Comparison of ENCODE assay signal across 17 mouse cellular contexts in genomic region chr1:190213175-190213574, GRCm38 (mm10). TPM values are rescaled to one million over a fixed set of nuclear protein-coding genes. Genes with fewer than 3 reads are reported as not detected.
DNase-seq lines count a peak whose midpoint lies in the region; TF ChIP-seq lines count a peak whose summit lies in the region.
"Had no signal": no experiment of that assay in that cellular context is flagged by ENCODE, and none has a peak within 500 bp of the region (broad histone marks: within the 10 kb centered on the region; RNA-seq: fewer than 3 reads in every experiment).

No protein-coding gene starts in this region.

- no peak for TF ChIP-seq POLR2A in brain, embryonic 14.5 days (IDR thresholded peaks at IDR 0.05; ENCODE audit: borderline replicate concordance, extremely low read depth, insufficient read depth, insufficient read length, poor library complexity, severe bottlenecking)

- H3K27ac ChIP-seq in embryonic facial prominence, embryonic 10.5 days (replicated peaks): no peak overlapping the region
- H3K27ac ChIP-seq: heart, embryonic 10.5 days; limb, embryonic 15.5 days; liver, embryonic 15.5 days; macrophage; midbrain, embryonic 12.5 days had no signal

- peak; percentile 7 to 26 for DNase-seq in left cerebral cortex, adult 18-20 months (ENCODE audit: low spot score in 2 of 2)
- DNase-seq in left cerebral cortex, postnatal 4 days: no peak
- peak; percentile 35 for DNase-seq in brain, embryonic 14.5 days (ENCODE audit: low read depth)
- DNase-seq in layer of hippocampus, adult 18-20 months (ENCODE audit: low spot score in 2 of 2): peak; percentile 47 to 79
- DNase-seq in left cerebral cortex, postnatal 36 days (ENCODE audit: low spot score in 2 of 2): peak; percentile 5 to 18
- DNase-seq in embryonic facial prominence, embryonic 10.5 days (ENCODE audit: low spot score): no peak
- no peak for DNase-seq in urinary bladder, postnatal 4 days (ENCODE audit: low spot score in 2 of 2)
- DNase-seq: cerebellum, adult 9-11 months; kidney, adult 8-10 months; kidney, postnatal 25 days; thymus, postnatal 14 days had no signal

- H3K9me3 ChIP-seq in embryonic facial prominence, embryonic 10.5 days: no peaks in the 10 kb centered on the region
- H3K9me3 ChIP-seq: limb, embryonic 15.5 days; liver, embryonic 15.5 days had no signal

- peaks cover 5% of the 10 kb centered on the region; the same call in 1 of the 2 replicates for H3K4me1 ChIP-seq in embryonic facial prominence, embryonic 10.5 days
- H3K4me1 ChIP-seq: limb, embryonic 15.5 days; liver, embryonic 15.5 days; midbrain, embryonic 12.5 days had no signal

- WGBS in embryonic facial prominence, embryonic 10.5 days: 93% methylated on average over 6 of the region's 6 CpGs

- H3K36me3 ChIP-seq in embryonic facial prominence, embryonic 10.5 days (replicated peaks): no peaks in the 10 kb centered on the region
- H3K36me3 ChIP-seq: heart, embryonic 10.5 days; limb, embryonic 15.5 days; liver, embryonic 15.5 days; midbrain, embryonic 12.5 days had no signal

- no peaks in the 10 kb centered on the region for H3K27me3 ChIP-seq in embryonic facial prominence, embryonic 10.5 days (replicated peaks; ENCODE audit: low read depth, poor library complexity, severe bottlenecking)
- H3K27me3 ChIP-seq: limb, embryonic 15.5 days; liver, embryonic 15.5 days; midbrain, embryonic 12.5 days had no signal

- intact Hi-C loops in left cerebral cortex, postnatal 4 days (cut with DNase I): no loop called here
- intact Hi-C loops in left cerebral cortex, postnatal 36 days (cut with DNase I): no loop called here

- no peak for TF ChIP-seq CTCF in brain, embryonic 14.5 days (IDR thresholded peaks at IDR 0.05; ENCODE audit: borderline replicate concordance, extremely low read depth, insufficient read depth, insufficient read length)

- no peak overlapping the region for H3K4me3 ChIP-seq in embryonic facial prominence, embryonic 10.5 days
- H3K4me3 ChIP-seq: heart, embryonic 10.5 days; limb, embryonic 15.5 days; liver, embryonic 15.5 days; midbrain, embryonic 12.5 days had no signal

RNA-seq across cellular contexts. Expression of gene Prox1, which starts 42.7 kb away (rescaled TPM):
- total RNA-seq in left cerebral cortex, adult 18-20 months (2021): 1 to 10 TPM; 8.5 to 9.0 TPM
- total RNA-seq in left cerebral cortex, postnatal 4 days (2021): 10 to 100 TPM; 11.6 to 16.3 TPM
- 11.3 and 14.5 TPM in 2 replicates for polyA plus RNA-seq in brain, embryonic 14.5 days (2012; rRNA removed)
- 10 to 100 TPM; 77.4 to 83.6 TPM for total RNA-seq in layer of hippocampus, adult 18-20 months (2021)
- 1 to 10 TPM; 8.5 to 8.7 TPM for total RNA-seq in left cerebral cortex, postnatal 36 days (2021)
- 3.0 and 3.9 TPM in 2 replicates for polyA plus RNA-seq in embryonic facial prominence, embryonic 10.5 days (2016; fragmentation: Nextera tagmentation; extraction: Ambion mirVana)
- total RNA-seq: monocyte, adult 5-6 weeks had no signal

Comparison
In these comparisons a context has a peak if more than half of its experiments do, and no peak if none do; other contexts are left out.
1. DNase-seq: peak in left cerebral cortex, adult 18-20 months (2 of 2), brain, embryonic 14.5 days (single experiment), layer of hippocampus, adult 18-20 months (2 of 2) and left cerebral cortex, postnatal 36 days (2 of 2); none in left cerebral cortex, postnatal 4 days (single experiment), embryonic facial prominence, embryonic 10.5 days (single experiment) and urinary bladder, postnatal 4 days (0 of 2).
2. RNA of gene Prox1, which starts 42.7 kb away (total RNA-seq): 77.4 to 83.6 TPM in layer of hippocampus, adult 18-20 months; 11.6 to 16.3 TPM in left cerebral cortex, postnatal 4 days, 8.5 to 9.0 TPM in left cerebral cortex, adult 18-20 months and 8.5 to 8.7 TPM in left cerebral cortex, postnatal 36 days; every median in the first group is over 4 times any median in the second.